Mouse (Mus musculus) liver, postnatal 0 days (tissue): Measurements from ENCODE around the gene Msrb3. TPM values are rescaled to one million over a fixed set of nuclear protein-coding genes. Genes with fewer than 3 reads are reported as not detected.
A peak's percentile ranks its signal among the peaks of the same experiment; 100 is the strongest.

ENCODE experiments used
- ATAC-seq: fragments of 200-750 bp; cut with Nextera tagmentation; 2 replicates; pipeline ENCODE4 v1.8.0; 2017; ENCODE audit warnings: mild to moderate bottlenecking, moderate library complexity
- DNase-seq: peaks from one replicate; pipeline ENCODE4 v3.0.0-alpha.2; 2016
- H3K27ac ChIP-seq: fragments of 300-500 bp; sonication (generic); 2 replicates; pipeline ENCODE4 v1.5.1; 2014; ENCODE audit warnings: antibody characterized with exemption, moderate library complexity, mild to moderate bottlenecking, low read depth
- H3K27me3 ChIP-seq: fragments of 300-500 bp; sonication (generic); 2 replicates; pipeline ENCODE4 v1.6.1; 2014; ENCODE audit warnings: low read length, control low read depth, mixed read lengths; ENCODE audit not compliant: insufficient read depth
- H3K36me3 ChIP-seq: fragments of 300-500 bp; sonication (generic); replicated peaks from 2 replicates; pipeline ENCODE4 v1.6.1; 2014; ENCODE audit warnings: mild to moderate bottlenecking, control low read depth, low read length, moderate library complexity, mixed read lengths; ENCODE audit not compliant: insufficient read depth
- H3K4me1 ChIP-seq: fragments of 300-500 bp; sonication (generic); 2 replicates; pipeline ENCODE4 v1.6.1; 2014; ENCODE audit warnings: antibody characterized with exemption, mild to moderate bottlenecking, control low read depth; ENCODE audit not compliant: insufficient read depth
- H3K4me2 ChIP-seq: fragments of 300-500 bp; sonication (generic); 2 replicates; pipeline ENCODE4 v1.6.1; 2014; ENCODE audit warnings: low read depth, mild to moderate bottlenecking, low read length, moderate library complexity, mixed read lengths
- H3K4me3 ChIP-seq: fragments of 300-500 bp; sonication (generic); 2 replicates; pipeline ENCODE4 v1.5.1; 2014; ENCODE audit warnings: low read depth, low read length
- H3K9ac ChIP-seq: fragments of 300-500 bp; sonication (generic); replicated peaks from 2 replicates; pipeline ENCODE4 v1.6.1; 2014; ENCODE audit warnings: mild to moderate bottlenecking, moderate library complexity
- H3K9me3 ChIP-seq: fragments of 300-500 bp; sonication (generic); 2 replicates; pipeline ENCODE4 v1.6.1; 2016; ENCODE audit warnings: mild to moderate bottlenecking, control low read depth, low read length, mixed read lengths
- CTCF ChIP-seq: sonication (generic); IDR thresholded peaks from 2 replicates; pipeline ENCODE4 v1.5.1; 2016; ENCODE audit warnings: antibody characterized with exemption, low read depth
- EP300 ChIP-seq: IDR thresholded peaks from 2 replicates; pipeline ENCODE4 v1.6.1; 2016; ENCODE audit warnings: antibody characterized with exemption, low read depth, mild to moderate bottlenecking
- WGBS: fragments of 180-500 bp; shearing (Covaris S2); extraction: QIAGEN DNeasy Blood & Tissue Kit; methylation state at CpG from one replicate; pipeline ENCODE4 v1.1.7; 2014; ENCODE audit not compliant: insufficient replicate concordance; 5-methylcytosine and 5-hydroxymethylcytosine counted together
- polyA plus RNA-seq: library from polyadenylated mRNA; unstranded; fragments of >200 nt; fragmentation: Nextera tagmentation; extraction: Ambion mirVana; gene quantifications from 2 replicates; pipeline ENCODE4 v1.2.1, GENCODE M21; 2015

Msrb3 gene
- polyA plus RNA-seq, 1 experiment from 2014 or later: 2.7 TPM

DNA sequence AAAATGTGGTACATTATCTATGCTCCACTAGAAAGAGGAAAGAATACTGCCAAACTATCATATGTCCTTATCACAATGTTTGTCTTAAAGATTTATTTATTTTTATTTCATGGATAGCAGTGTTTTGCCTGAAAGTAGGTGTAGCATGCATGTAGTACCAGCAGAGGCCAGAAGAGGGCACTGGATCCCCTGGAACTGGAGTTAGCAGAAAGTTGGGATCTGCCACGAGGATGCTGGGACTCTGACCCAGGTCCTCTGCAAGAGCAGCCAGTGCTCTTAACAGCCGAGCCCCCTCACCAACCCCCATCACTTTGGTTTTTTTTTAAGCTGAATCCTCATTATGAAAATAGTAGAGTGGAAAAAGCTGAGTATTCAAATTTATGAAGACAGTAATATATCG lies 37.7 kb downstream of the Msrb3 start:
- no peaks in the 10 kb centered on the region for H3K4me1 ChIP-seq
- no peak overlapping the region for H3K27ac ChIP-seq
- no peaks in the 10 kb centered on the region for H3K36me3 ChIP-seq
- 68% methylated on average over 3 of the region's 3 CpGs for WGBS
- ATAC-seq (no peak), DNase-seq (peak; percentile 56)
- TF ChIP-seq EP300 (no peak), CTCF (peak; percentile 71)
- H3K9ac ChIP-seq: no peak overlapping the region
- no peaks in the 10 kb centered on the region for H3K27me3 ChIP-seq
- H3K4me2 ChIP-seq: no peak overlapping the region
- H3K9me3 ChIP-seq: no peaks in the 10 kb centered on the region
- no peak overlapping the region for H3K4me3 ChIP-seq

DNA sequence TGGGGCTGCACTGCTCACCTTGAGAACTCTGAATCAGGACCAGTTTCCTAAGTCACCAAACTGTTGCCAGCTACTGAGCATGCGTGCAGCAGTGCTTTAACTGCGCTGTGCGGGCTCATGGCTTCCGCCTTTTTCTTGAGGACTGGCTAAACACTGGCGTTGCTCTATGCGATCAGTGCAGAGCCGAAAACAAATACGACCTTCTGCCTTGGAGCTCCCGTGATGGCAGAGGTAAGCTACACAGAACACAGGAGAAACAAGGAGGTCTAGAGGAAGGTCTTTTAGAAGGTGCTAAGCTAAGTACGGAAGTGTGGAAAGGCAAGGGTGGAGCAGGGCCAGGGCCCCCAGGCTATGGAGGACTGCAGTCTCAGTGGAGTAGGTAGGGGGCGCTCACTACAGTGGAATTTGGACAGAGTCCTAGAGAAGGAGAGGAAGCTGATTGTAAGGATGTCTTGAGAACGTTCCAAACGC lies 41.3 kb downstream of the Msrb3 start:
- TF ChIP-seq CTCF (peak; percentile 69), EP300 (no peak)
- H3K9me3 ChIP-seq: no peaks in the 10 kb centered on the region
- peak overlapping the region; percentile 24 for H3K4me3 ChIP-seq
- peak; percentile 67 for DNase-seq
- H3K27ac ChIP-seq: no peak overlapping the region
- WGBS: 42% methylated on average over 13 of the region's 13 CpGs
- H3K9ac ChIP-seq: no peak overlapping the region
- no peaks in the 10 kb centered on the region for H3K27me3 ChIP-seq
- H3K4me1 ChIP-seq: no peaks in the 10 kb centered on the region
- H3K36me3 ChIP-seq: no peaks in the 10 kb centered on the region
- ATAC-seq: peak; percentile 76
- peak overlapping the region; percentile 44 for H3K4me2 ChIP-seq

DNA sequence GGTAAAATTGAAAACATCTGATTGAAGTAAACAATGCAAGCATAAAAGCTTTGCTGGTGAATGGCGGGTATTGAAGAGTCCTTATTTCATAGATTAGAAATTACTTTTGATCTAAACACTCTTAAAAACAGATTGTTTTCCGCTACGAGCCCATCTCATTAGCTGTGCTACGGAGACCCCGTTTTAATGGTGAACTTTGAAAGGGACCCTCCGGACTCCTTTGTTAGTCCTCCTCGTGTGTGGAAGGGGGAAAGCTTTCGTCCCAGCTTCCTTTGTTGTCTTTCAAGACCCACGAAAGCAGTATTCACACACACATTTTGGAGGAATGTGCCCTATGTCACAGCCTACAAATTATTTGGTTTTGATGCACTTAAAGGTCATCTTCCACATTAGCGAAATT lies 44.6 kb downstream of the Msrb3 start:
- Histone ChIP-seq H3K36me3 (no peaks in the 10 kb centered on the region), H3K9me3 (no peaks in the 10 kb centered on the region), H3K9ac (no peak overlapping the region), H3K4me3 (no peak overlapping the region), H3K27me3 (no peaks in the 10 kb centered on the region), H3K4me2 (no peak overlapping the region), H3K4me1 (no peaks in the 10 kb centered on the region), H3K27ac (no peak overlapping the region)
- DNase-seq (no peak), ATAC-seq (no peak)
- WGBS: 78% methylated on average over 10 of the region's 10 CpGs
- no peak for TF ChIP-seq CTCF

DNA sequence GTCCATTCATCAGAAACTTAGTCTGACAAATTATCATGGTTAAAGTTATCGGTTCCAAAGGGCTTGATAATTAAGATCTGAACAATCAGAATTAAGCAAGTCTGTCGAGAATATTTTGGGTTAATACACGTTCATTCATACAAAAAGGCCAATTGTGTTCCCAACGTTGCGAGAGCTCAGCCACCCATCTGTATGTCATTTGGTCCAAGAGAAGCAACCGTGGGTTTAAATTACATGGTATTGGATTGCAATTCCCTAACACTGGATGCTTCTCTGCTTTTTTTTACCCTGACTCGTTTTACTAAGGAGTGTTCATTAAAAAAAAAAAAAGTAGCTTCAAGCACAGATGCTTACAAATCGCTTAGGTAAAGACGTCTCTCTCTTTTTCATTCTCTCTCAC lies 45.1 kb downstream of the Msrb3 start:
- Histone ChIP-seq H3K27ac (no peak overlapping the region), H3K4me2 (no peak overlapping the region), H3K4me3 (no peak overlapping the region), H3K27me3 (no peaks in the 10 kb centered on the region), H3K36me3 (no peaks in the 10 kb centered on the region), H3K9me3 (no peaks in the 10 kb centered on the region), H3K9ac (no peak overlapping the region), H3K4me1 (no peaks in the 10 kb centered on the region)
- ATAC-seq (no peak), DNase-seq (no peak)
- TF ChIP-seq CTCF (no peak), EP300 (no peak)
- 83% methylated on average over 9 of the region's 9 CpGs for WGBS

DNA sequence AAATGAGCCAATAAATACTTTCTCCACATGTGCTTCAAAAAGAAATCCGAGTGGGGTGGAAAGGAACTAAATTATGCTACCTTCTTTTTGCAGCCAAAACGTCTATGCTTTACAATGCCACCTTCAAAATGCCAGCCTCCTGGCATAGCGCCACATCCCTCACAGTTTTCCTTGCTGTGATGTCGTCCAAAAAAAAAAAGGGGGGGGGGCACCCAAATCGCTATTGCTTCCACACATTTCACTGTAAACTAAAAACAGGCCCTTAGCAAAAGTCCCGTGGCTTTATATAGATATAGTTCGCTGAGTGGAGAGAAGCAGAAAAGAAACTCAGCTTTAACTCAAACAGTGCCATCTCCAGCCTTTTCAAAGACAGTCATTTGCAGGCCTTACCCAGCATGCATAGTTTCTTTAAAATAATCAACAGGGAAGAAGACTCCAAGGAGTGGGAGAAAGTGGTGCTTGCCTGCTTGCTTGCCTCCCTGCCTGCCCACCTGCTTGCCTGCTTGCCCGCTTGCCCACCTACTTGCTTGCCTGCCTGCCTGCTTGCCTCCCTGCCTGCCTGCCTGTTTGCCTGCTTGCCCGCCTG lies 47.6 kb downstream of the Msrb3 start:
- no peaks in the 10 kb centered on the region for H3K4me1 ChIP-seq
- DNase-seq: no peak
- no peaks in the 10 kb centered on the region for H3K9me3 ChIP-seq
- no peaks in the 10 kb centered on the region for H3K27me3 ChIP-seq
- H3K9ac ChIP-seq: no peak overlapping the region
- H3K4me3 ChIP-seq: no peak overlapping the region
- no peak overlapping the region for H3K27ac ChIP-seq
- TF ChIP-seq EP300 (no peak), CTCF (no peak)
- no peaks in the 10 kb centered on the region for H3K36me3 ChIP-seq
- no peak overlapping the region for H3K4me2 ChIP-seq
- WGBS: 74% methylated on average over 9 of the region's 9 CpGs
- no peak for ATAC-seq

DNA sequence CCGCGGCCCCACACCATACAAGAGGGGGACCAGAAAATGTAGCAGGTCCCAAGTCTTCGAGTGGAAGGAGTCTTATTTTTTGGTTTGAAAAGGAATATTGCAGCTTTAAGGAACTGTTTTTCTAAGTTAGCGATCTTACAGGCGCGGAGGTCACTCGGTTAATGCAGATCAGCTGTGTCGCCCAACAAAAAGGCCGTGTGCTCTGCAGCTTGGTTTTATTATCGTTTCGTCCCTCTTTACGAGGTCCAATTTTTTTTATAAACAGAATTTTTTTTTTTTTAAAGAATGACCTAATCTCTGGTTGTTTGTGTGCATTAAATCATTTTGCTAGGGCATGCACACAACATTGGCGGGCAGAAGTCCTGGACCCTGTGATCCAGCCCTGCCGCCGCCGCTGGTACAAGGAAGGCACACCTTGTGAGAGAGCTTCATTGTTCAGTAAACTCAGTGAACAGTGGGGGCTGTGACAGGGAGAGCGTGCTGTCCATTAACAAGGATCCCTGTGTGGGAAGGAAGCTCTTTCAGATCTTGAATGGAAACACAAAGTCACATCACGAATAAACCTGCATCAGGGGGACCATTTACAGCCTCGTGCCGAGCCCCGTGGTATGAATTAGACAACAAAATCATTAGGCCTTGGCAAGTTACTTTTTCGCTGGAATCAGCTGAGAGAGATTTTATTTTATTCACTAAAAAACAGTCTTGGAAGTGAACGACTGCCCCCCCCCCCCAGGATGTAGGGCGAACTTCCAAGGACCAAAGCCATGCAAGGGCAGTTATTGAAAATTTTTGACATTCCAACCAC lies 48.3 kb downstream of the Msrb3 start:
- H3K4me1 ChIP-seq: no peaks in the 10 kb centered on the region
- no peak overlapping the region for H3K27ac ChIP-seq
- H3K36me3 ChIP-seq: no peaks in the 10 kb centered on the region
- no peak for ATAC-seq
- no peak overlapping the region for H3K4me2 ChIP-seq
- no peak overlapping the region for H3K4me3 ChIP-seq
- H3K9ac ChIP-seq: no peak overlapping the region
- H3K9me3 ChIP-seq: no peaks in the 10 kb centered on the region
- TF ChIP-seq EP300: no peak
- no peak for TF ChIP-seq CTCF
- no peaks in the 10 kb centered on the region for H3K27me3 ChIP-seq
- 81% methylated on average over 24 of the region's 24 CpGs for WGBS
- DNase-seq: no peak
